Mouse (Mus musculus): Measurements from ENCODE around the gene Rer1. TPM values are rescaled to one million over a fixed set of nuclear protein-coding genes. Genes with fewer than 3 reads are reported as not detected.

Rer1 gene
- total RNA-seq, 2 experiments from 2014 or later, result 62.4 to 67.5 TPM

GRCm38 (mm10) chr4:155066834-155067522 is 19.2 kb downstream of the Rer1 start, which contains the start of gene Pex10:
Gene Pex10, plus strand, starts transcription at chr4:155067016.
- Histone ChIP-seq H3K4me3 (peak within 1 kb of the TSS; percentile 80), H3K27ac (peak within 1 kb of the TSS; percentile 79)
- TF ChIP-seq CTCF (IDR thresholded peaks at IDR 0.05), result no peak
- DNase-seq (ENCODE audit: extremely low spot score in 1 of 2, low spot score in 2 of 2), result peak; percentile 97
- intact Hi-C loops (cut with DNase I), result loop anchor here (1.0 kb wide), 3 partner anchors 86 to 189 kb away; no protein-coding TSS in a partner anchor

- intact Hi-C loops (cut with DNase I), result loop anchor here (1.0 kb wide), 3 partner anchors 85 to 188 kb away; no protein-coding TSS in a partner anchor
- Histone ChIP-seq H3K4me3 (peak overlapping the region; percentile 80), H3K27ac (peak overlapping the region; percentile 41)
- peak; percentile 85 to 89 for DNase-seq (ENCODE audit: extremely low spot score in 1 of 2, low spot score in 2 of 2)
- TF ChIP-seq CTCF (IDR thresholded peaks at IDR 0.05), result peak; percentile 91
These were observed 20.0 kb downstream of the Rer1 start for GRCm38 (mm10) chr4:155065970-155066833.

GRCm38 (mm10) chr4:155064474-155064873 is 21.7 kb downstream of the Rer1 start:
- no peak for DNase-seq (ENCODE audit: extremely low spot score in 1 of 2, low spot score in 2 of 2)
- H3K4me3 ChIP-seq, result no peak overlapping the region
- intact Hi-C loops (cut with DNase I), result no loop called here
- TF ChIP-seq CTCF (IDR thresholded peaks at IDR 0.05), result no peak; the same call in 1 of the 2 replicates
- no peak overlapping the region for H3K27ac ChIP-seq

GRCm38 (mm10) chr4:155063895-155064294 is 22.3 kb downstream of the Rer1 start:
- no peak for TF ChIP-seq CTCF (IDR thresholded peaks at IDR 0.05)
- Histone ChIP-seq H3K4me3 (no peak overlapping the region), H3K27ac (no peak overlapping the region)
- DNase-seq (ENCODE audit: extremely low spot score in 1 of 2, low spot score in 2 of 2), result no peak
- intact Hi-C loops (cut with DNase I), result no loop called here

GRCm38 (mm10) chr4:155058325-155058724 is 27.9 kb downstream of the Rer1 start:
- no peak for DNase-seq (ENCODE audit: extremely low spot score in 1 of 2, low spot score in 2 of 2)
- H3K27ac ChIP-seq, result no peak overlapping the region
- intact Hi-C loops (cut with DNase I), result no loop called here
- H3K4me3 ChIP-seq, result no peak overlapping the region
- no peak for TF ChIP-seq CTCF (IDR thresholded peaks at IDR 0.05)

GRCm38 (mm10) chr4:155056724-155057123 is 29.5 kb downstream of the Rer1 start, which contains the start of gene Plch2:
Gene Plch2, minus strand, starts transcription at chr4:155056784.
- no peak within 1 kb of the TSS for H3K4me3 ChIP-seq
- TF ChIP-seq CTCF (IDR thresholded peaks at IDR 0.05), result no peak
- no peak for DNase-seq (ENCODE audit: extremely low spot score in 1 of 2, low spot score in 2 of 2)
- intact Hi-C loops (cut with DNase I), result no loop called here
- H3K27ac ChIP-seq, result no peak within 1 kb of the TSS

- DNase-seq (ENCODE audit: extremely low spot score in 1 of 2, low spot score in 2 of 2), result no peak
- no peak for TF ChIP-seq CTCF (IDR thresholded peaks at IDR 0.05)
- no peak overlapping the region for H3K27ac ChIP-seq
- H3K4me3 ChIP-seq, result no peak overlapping the region
- intact Hi-C loops (cut with DNase I), result no loop called here
These were observed 36.1 kb downstream of the Rer1 start for GRCm38 (mm10) chr4:155050116-155050515.

- no peak overlapping the region for H3K27ac ChIP-seq
- no peak overlapping the region for H3K4me3 ChIP-seq
- TF ChIP-seq CTCF (IDR thresholded peaks at IDR 0.05), result no peak
- no peak for DNase-seq (ENCODE audit: extremely low spot score in 1 of 2, low spot score in 2 of 2)
- intact Hi-C loops (cut with DNase I), result no loop called here
These were observed 39.5 kb downstream of the Rer1 start for GRCm38 (mm10) chr4:155046636-155047035.

GRCm38 (mm10) chr4:155043289-155043625 is 42.9 kb downstream of the Rer1 start:
- Histone ChIP-seq H3K27ac (peak overlapping the region; percentile 80), H3K4me3 (peak overlapping the region; percentile 65)
- DNase-seq (ENCODE audit: extremely low spot score in 1 of 2, low spot score in 2 of 2), result no peak
- intact Hi-C loops (cut with DNase I), result no loop called here
- no peak for TF ChIP-seq CTCF (IDR thresholded peaks at IDR 0.05)

GRCm38 (mm10) chr4:155042606-155043288 is 43.4 kb downstream of the Rer1 start:
- peak; percentile 61 to 63 for DNase-seq (ENCODE audit: extremely low spot score in 1 of 2, low spot score in 2 of 2)
- peak overlapping the region; percentile 65 for H3K4me3 ChIP-seq
- peak overlapping the region; percentile 80 for H3K27ac ChIP-seq
- TF ChIP-seq CTCF (IDR thresholded peaks at IDR 0.05), result no peak; the same call in 1 of the 2 replicates
- intact Hi-C loops (cut with DNase I), result no loop called here

GRCm38 (mm10) chr4:155040696-155041095 is 45.5 kb downstream of the Rer1 start:
- DNase-seq (ENCODE audit: extremely low spot score in 1 of 2, low spot score in 2 of 2), result no peak
- peak overlapping the region; percentile 39 for H3K4me3 ChIP-seq
- intact Hi-C loops (cut with DNase I), result loop anchor here (2.0 kb wide), 1 partner anchor 24 kb away; no protein-coding TSS in a partner anchor
- peak overlapping the region; percentile 96 for H3K27ac ChIP-seq
- TF ChIP-seq CTCF (IDR thresholded peaks at IDR 0.05), result no peak
